Mouse (Mus musculus) ES-Bruce4 (cell line): ENCODE data around the gene Fancc. TPM values are rescaled to one million over a fixed set of nuclear protein-coding genes. Genes with fewer than 3 reads are reported as not detected.
A peak's percentile ranks its signal among the peaks of the same experiment; 100 is the strongest.

ENCODE experiments used
- H3K27ac ChIP-seq: 2 replicates; pipeline ENCODE4 v1.5.1; 2012; ENCODE audit warnings: low read length, inconsistent platforms; ENCODE audit not compliant: insufficient read depth
- H3K27me3 ChIP-seq: 2 replicates; pipeline ENCODE4 v1.6.1; 2012; ENCODE audit warnings: mild to moderate bottlenecking, low read length, inconsistent platforms; ENCODE audit not compliant: control insufficient read depth, poor library complexity, insufficient read depth, severe bottlenecking
- H3K36me3 ChIP-seq: 2 replicates; pipeline ENCODE4 v1.6.1; 2012; ENCODE audit warnings: inconsistent platforms, mild to moderate bottlenecking, low read length, moderate library complexity; ENCODE audit not compliant: control insufficient read depth, poor library complexity, insufficient read depth, severe bottlenecking
- H3K4me1 ChIP-seq: one replicate; pipeline ENCODE4 v1.8.1; 2011; ENCODE audit warnings: low read length; ENCODE audit not compliant: control insufficient read depth, insufficient read depth
- H3K4me3 ChIP-seq: 2 replicates; pipeline ENCODE4 v1.5.1; 2011; ENCODE audit warnings: low read depth, mild to moderate bottlenecking, low read length
- H3K9ac ChIP-seq: 2 replicates; pipeline ENCODE4 v1.6.1; 2012; ENCODE audit warnings: low read depth, mild to moderate bottlenecking, inconsistent platforms; ENCODE audit not compliant: poor library complexity, severe bottlenecking
- H3K9me3 ChIP-seq: replicated peaks from 2 replicates; pipeline ENCODE4 v1.6.1; 2012; ENCODE audit warnings: mild to moderate bottlenecking, low read length, inconsistent platforms; ENCODE audit not compliant: control insufficient read depth, poor library complexity, insufficient read depth, severe bottlenecking
- CTCF ChIP-seq: IDR thresholded peaks from one replicate; pipeline ENCODE4 v1.8.1; 2011; ENCODE audit warnings: low read depth, low read length
- EP300 ChIP-seq: IDR thresholded peaks from 2 replicates; pipeline ENCODE4 v1.6.1; 2011; ENCODE audit warnings: low read depth, low read length; ENCODE audit not compliant: insufficient read depth
- POLR2A ChIP-seq: IDR thresholded peaks from one replicate; pipeline ENCODE4 v1.8.1; 2011; ENCODE audit warnings: low read length; ENCODE audit not compliant: insufficient read depth
- polyA plus RNA-seq: library from polyadenylated mRNA; stranded (reverse); fragments of >200 nt; gene quantifications from 2 replicates; pipeline ENCODE4 v1.2.4, GENCODE M21; 2011; ENCODE audit warnings: low read depth; ENCODE audit not compliant: missing spikeins, insufficient read depth, insufficient read length

The Fancc gene
- polyA plus RNA-seq, 1 experiment, result 13.3 TPM

GRCm38 (mm10) chr13:63274488-63275166 is 222.5 kb downstream of the Fancc start:
- Histone ChIP-seq H3K27ac (peak overlapping the region; percentile 86), H3K9ac (peak overlapping the region; percentile 44), H3K27me3 (no peaks in the 10 kb centered on the region), H3K9me3 (no peaks in the 10 kb centered on the region), H3K4me1 (peaks cover 7% of the 10 kb centered on the region), H3K4me3 (peak overlapping the region; percentile 19; the same call in 1 of the 2 replicates), H3K36me3 (peaks cover 3% of the 10 kb centered on the region; the same call in 1 of the 2 replicates)
- no peak for TF ChIP-seq POLR2A
- no peak for TF ChIP-seq EP300
- no peak for TF ChIP-seq CTCF

- peak overlapping the region; percentile 43 for H3K4me3 ChIP-seq
- peak overlapping the region; percentile 55 for H3K9ac ChIP-seq
- H3K9me3 ChIP-seq, result no peaks in the 10 kb centered on the region
- H3K27ac ChIP-seq, result peak overlapping the region; percentile 86
- peaks cover 3% of the 10 kb centered on the region; the same call in 1 of the 2 replicates for H3K36me3 ChIP-seq
- H3K27me3 ChIP-seq, result no peaks in the 10 kb centered on the region
- TF ChIP-seq POLR2A (no peak), EP300 (peak; percentile 95), CTCF (no peak)
- peaks cover 5% of the 10 kb centered on the region for H3K4me1 ChIP-seq
Measured at GRCm38 (mm10) chr13:63273859-63274258, 223.2 kb downstream of the Fancc start.

- TF ChIP-seq EP300 (peak; percentile 94), POLR2A (peak; percentile 90), CTCF (no peak)
- Histone ChIP-seq H3K36me3 (0 out of 2 replicates have a peak, but pooled peaks cover 3% of the 10 kb centered on the region), H3K4me3 (peak overlapping the region; percentile 89), H3K4me1 (peaks cover 4% of the 10 kb centered on the region), H3K9ac (peak overlapping the region; percentile 55), H3K9me3 (no peaks in the 10 kb centered on the region), H3K27ac (peak overlapping the region; percentile 99), H3K27me3 (no peaks in the 10 kb centered on the region)
Measured at GRCm38 (mm10) chr13:63272602-63273229, 224.4 kb downstream of the Fancc start.

- Histone ChIP-seq H3K27ac (peak overlapping the region; percentile 89), H3K4me3 (peak overlapping the region; percentile 84), H3K9me3 (no peaks in the 10 kb centered on the region), H3K27me3 (no peaks in the 10 kb centered on the region), H3K4me1 (peaks cover 2% of the 10 kb centered on the region), H3K9ac (peak overlapping the region; percentile 54), H3K36me3 (0 out of 2 replicates have a peak, but pooled peaks cover 3% of the 10 kb centered on the region)
- TF ChIP-seq EP300 (peak; percentile 36; the same call in 1 of the 2 replicates), CTCF (no peak)
Measured at GRCm38 (mm10) chr13:63272017-63272601, 225.0 kb downstream of the Fancc start.

GRCm38 (mm10) chr13:63270191-63270590 is 226.9 kb downstream of the Fancc start:
- no peaks in the 10 kb centered on the region for H3K27me3 ChIP-seq
- peaks cover 2% of the 10 kb centered on the region for H3K4me1 ChIP-seq
- peak overlapping the region; percentile 80 for H3K4me3 ChIP-seq
- peak overlapping the region; percentile 34 for H3K9ac ChIP-seq
- TF ChIP-seq POLR2A (no peak), EP300 (no peak), CTCF (no peak)
- H3K36me3 ChIP-seq, result no peaks in the 10 kb centered on the region
- peak overlapping the region; percentile 52 for H3K27ac ChIP-seq
- no peaks in the 10 kb centered on the region for H3K9me3 ChIP-seq

GRCm38 (mm10) chr13:63268776-63269175 is 228.3 kb downstream of the Fancc start:
- Histone ChIP-seq H3K27ac (peak overlapping the region; percentile 48), H3K4me3 (no peak overlapping the region), H3K9ac (no peak overlapping the region), H3K9me3 (no peaks in the 10 kb centered on the region), H3K27me3 (no peaks in the 10 kb centered on the region), H3K36me3 (no peaks in the 10 kb centered on the region), H3K4me1 (peaks cover 2% of the 10 kb centered on the region)
- TF ChIP-seq POLR2A (no peak), CTCF (no peak), EP300 (no peak)
